Mouse (Mus musculus): ENCODE data around the gene Nr2c2.

Gene Nr2c2

DNA sequence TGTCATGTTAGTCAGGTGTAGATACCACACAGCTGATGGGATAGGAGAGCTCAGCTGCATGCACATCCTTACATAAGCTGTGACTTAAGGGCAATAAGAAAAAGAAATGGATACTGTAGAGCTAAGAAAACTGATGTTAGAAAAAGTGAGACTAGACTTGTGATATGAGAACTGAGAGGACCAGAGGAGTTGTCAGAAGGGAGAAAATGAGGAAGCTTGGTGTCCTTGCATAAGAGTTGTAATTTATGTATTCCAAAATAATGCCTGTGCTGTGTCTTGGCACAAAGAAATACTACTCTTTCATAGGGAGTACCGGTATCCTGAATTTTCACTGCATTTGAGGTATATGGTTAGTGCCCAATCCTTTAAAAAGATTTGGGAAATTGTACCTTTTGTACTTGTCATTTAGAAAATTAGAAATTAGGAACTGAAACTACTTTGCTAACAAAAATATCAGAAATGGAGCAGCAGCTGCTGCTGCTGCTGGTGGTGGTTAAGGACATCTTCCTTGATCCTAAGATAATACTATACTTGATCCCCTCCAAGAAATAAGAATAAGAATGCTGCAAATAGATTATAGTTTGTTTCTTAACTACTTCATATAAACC, 35.8 kb downstream of the Nr2c2 start:
- DNase-seq (ENCODE audit: low read depth), result peak; percentile 13

DNA sequence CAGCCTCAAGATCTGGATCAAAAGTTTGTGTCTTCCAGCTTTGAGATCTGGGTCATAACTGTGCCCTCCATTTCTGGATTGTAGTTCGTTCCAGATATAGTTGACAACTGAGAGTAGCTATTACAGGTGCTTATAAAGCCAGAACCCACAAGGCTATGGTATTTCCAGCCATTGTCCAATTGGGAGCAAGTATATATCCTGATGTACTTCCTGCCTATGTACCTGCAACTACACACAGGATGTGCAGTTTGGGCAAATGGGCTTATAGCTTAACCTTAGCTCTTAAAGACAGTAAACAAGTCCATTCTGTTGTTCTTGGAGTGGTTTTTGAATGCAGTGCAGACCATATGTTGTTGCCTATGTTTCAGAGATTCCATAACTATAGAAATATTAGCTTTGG, 40.3 kb downstream of the Nr2c2 start:
- DNase-seq (ENCODE audit: low read depth), result no peak

GRCm38 (mm10) chr6:92132021-92132911, 41.1 kb downstream of the Nr2c2 start:
- no peak for DNase-seq (ENCODE audit: low read depth)

GRCm38 (mm10) chr6:92133617-92134016, 42.4 kb downstream of the Nr2c2 start:
- no peak for DNase-seq (ENCODE audit: low read depth)

DNA sequence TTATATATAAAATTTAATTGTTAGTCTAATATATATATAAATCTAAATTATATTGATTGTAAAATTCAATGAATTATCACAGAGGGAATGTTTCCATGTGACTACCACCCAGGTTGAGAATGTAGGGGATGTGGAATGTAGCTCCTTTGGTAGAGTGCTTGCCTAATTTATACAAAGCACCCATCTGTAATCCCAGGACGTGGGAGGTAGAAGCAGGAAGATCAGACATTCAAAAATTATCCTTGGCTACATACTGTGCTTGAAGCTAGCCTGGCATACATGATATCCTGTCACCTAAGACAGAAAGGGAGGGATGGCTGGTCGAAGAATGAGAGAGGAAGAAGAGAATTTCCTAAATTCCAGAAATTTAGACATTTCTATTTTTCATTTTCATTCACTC, 45.2 kb downstream of the Nr2c2 start:
- DNase-seq (ENCODE audit: low read depth), result no peak

DNA sequence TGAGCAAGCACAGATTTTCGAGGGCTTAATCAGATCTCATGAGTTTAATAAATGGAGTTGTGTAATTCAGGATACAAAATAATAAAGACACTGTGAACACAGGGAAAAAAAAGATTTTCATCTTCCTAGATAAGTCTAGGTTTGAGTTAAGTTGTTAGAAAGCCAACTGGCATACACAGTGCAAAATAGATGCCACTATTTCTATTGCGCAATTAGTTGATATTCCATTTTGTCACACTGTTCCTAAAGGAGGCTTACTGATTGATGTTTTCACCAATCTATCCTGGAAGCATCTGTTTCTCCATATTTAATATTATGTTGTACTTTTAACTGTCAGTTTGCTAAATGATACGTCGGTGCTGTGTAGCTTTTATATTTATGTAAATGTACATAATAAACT, 54.7 kb downstream of the Nr2c2 start:
- no peak for DNase-seq (ENCODE audit: low read depth)

- DNase-seq (ENCODE audit: low read depth), result no peak
Observed at GRCm38 (mm10) chr6:92153774-92154173, 62.6 kb downstream of the Nr2c2 start.

DNA sequence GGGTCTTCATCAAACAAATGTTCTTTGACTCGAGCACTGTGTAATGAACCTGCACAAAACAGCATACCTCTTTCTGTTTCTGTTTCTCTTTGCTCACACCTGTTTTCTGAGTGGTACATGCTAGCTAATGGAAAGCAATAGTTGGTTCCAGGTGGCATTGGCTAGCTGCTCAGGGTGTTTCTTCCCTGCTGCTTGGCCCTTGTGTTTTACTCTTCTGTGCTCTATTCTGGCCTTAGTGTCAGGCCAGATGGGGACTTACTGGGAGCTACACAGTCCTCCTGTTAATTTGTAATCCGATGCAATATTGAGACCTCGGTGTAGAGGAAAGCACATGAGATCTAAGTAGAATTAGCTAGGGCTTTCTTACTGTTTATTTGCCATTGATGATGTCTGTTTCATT, 67.6 kb downstream of the Nr2c2 start:
- no peak for DNase-seq (ENCODE audit: low read depth)

DNA sequence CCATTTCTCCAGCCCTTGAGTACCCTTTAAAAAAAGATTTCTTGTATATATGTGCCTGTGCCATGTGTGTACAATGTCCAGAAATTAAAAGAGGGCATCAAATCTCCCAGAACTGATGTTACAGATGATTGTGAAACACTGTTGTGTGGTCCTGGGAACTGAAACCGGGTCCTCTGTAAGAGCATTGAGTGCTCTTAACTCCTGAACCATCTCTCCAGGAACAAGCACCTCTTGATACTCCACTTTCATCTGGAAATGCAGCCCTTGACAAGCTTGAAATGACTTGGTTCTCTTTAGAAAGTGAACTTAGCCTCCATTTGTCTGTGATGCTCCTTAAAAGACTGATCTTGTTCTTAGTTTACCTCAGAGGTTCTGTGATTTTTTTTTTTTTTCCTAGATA, 71.5 kb downstream of the Nr2c2 start:
- no peak for DNase-seq (ENCODE audit: low read depth)

DNA sequence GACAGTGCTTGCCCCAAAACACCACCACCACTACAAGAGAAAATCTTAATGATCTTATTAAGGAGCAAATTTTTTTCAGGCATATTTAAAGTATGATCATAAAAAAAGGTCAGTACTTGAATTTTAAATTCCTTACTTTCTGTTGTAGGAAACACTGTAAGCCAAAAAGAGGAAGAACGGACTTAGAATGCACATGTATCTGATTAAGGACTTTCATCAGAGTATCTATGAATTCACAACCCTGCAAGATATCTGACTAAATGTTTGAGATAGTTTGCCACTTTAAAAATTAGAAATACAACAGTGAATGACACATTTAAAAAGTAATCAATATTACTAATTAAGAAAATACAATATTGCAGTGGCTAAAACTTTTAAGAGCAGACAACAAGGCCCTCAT, 85.3 kb downstream of the Nr2c2 start:
- no peak for DNase-seq (ENCODE audit: low read depth)

DNA sequence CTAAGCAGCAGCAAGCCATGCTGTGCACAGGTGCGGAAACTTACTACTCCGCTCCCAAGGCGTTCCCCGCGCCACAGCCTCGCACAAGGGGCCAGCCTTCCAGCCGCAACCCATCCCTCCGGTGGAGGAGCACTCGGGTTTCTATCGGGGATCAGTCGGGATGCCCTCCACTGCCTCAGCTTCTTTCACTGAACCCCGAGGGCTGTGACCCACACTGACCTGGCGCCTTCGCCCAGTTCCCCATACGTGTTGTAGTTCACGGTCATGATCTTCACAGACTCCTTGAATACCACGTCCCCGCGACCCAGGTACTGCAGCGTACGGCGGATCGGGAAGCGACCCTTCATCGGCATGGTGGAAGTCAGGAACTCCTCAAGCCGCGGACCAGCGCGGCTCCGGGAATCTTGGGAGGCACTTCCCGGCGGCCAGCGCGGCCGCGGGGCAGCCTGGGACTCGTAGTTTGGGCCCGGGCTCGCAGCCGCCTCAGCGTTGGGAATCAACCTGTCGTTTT, 92.5 kb downstream of the Nr2c2 start, which contains the start of gene Mrps25:
TSS of gene Mrps25 (minus strand) at position 413 of the 511 bp plus-strand sequence.
- DNase-seq (ENCODE audit: low read depth), result peak; percentile 33

GRCm38 (mm10) chr6:92184178-92184577, 93.0 kb downstream of the Nr2c2 start:
- DNase-seq (ENCODE audit: low read depth), result no peak

- no peak for DNase-seq (ENCODE audit: low read depth)
Observed at GRCm38 (mm10) chr6:92199414-92199813, 108.2 kb downstream of the Nr2c2 start.

- DNase-seq (ENCODE audit: low read depth), result peak; percentile 10
Observed at GRCm38 (mm10) chr6:92214055-92214772, 123.0 kb downstream of the Nr2c2 start.

- DNase-seq (ENCODE audit: low read depth), result peak; percentile 87
Observed at GRCm38 (mm10) chr6:92214773-92215449, 123.7 kb downstream of the Nr2c2 start, which contains the start of gene Rbsn. TSS of gene Rbsn (minus strand) at chr6:92214925.

DNA sequence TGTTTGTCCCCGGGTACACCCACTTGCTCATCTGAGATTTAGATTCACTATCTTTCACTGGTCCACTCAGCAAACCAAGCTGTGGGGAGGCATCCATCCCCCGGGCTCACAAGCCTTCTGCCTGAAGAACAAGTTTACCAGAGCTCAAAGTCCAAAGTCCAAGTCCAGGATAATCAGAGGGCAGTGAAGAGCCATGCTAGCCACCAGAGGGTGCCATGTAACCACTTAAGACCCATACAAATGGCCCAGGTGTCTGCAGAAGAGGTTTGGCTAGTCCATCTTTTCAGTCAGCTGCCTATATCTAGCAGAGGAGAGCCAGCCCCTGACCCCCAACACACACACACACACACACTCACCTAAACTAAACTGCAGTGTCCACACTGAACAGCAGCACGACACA, 128.3 kb downstream of the Nr2c2 start:
- no peak for DNase-seq (ENCODE audit: low read depth)

GRCm38 (mm10) chr6:92221604-92222003, 130.4 kb downstream of the Nr2c2 start:
- no peak for DNase-seq (ENCODE audit: low read depth)

DNA sequence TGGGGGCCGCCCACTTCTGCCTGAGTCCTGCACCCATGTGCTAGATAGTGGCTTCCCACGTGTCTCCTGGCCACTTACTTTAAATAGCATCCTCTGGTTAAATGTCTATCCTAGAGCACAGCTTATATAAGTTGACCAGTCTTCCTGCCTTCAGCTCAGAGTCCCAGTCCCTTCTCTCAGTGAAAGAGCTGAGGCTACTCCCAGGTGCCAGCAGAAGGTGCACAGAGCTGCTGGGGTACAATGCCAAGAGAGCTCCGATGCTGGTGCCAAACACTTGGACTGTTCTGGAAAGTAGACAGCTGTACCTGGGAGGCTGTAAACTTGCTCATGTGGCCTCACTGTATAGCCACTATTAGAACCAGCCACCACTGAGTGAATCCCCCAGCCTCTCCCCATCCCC, 130.8 kb downstream of the Nr2c2 start:
- DNase-seq (ENCODE audit: low read depth), result no peak
